Mouse (Mus musculus): ENCODE measurements around the gene Neurl3.

GRCm38 (mm10) chr1:36252791-36253190 lies 21.7 kb downstream of the Neurl3 start:
- TF ChIP-seq POLR2A (IDR thresholded peaks at IDR 0.05; ENCODE audit: borderline replicate concordance, extremely low read depth, insufficient read depth, insufficient read length, poor library complexity, severe bottlenecking) (no peak), CTCF (IDR thresholded peaks at IDR 0.05; ENCODE audit: borderline replicate concordance, extremely low read depth, insufficient read depth, insufficient read length) (peak; percentile 84)
